Mouse (Mus musculus) midbrain, postnatal 0 days (tissue): ENCODE data around the gene Mrc1. TPM values are rescaled to one million over a fixed set of nuclear protein-coding genes. Genes with fewer than 3 reads are reported as not detected.

Experiments used
- ATAC-seq: fragments of 200-750 bp; cut with Nextera tagmentation; 2 replicates; pipeline ENCODE4 v1.8.0; 2017; ENCODE audit warnings: moderate number of reproducible peaks, mild to moderate bottlenecking, moderate TSS enrichment, moderate library complexity; ENCODE audit not compliant: low FRiP score
- DNase-seq: peaks from one replicate; pipeline ENCODE4 v3.0.0-alpha.2; 2015; ENCODE audit warnings: low spot score
- H3K27ac ChIP-seq: fragments of 300-500 bp; sonication (generic); 2 replicates; pipeline ENCODE4 v1.5.1; 2014; ENCODE audit warnings: low read depth, mild to moderate bottlenecking, low read length, mixed read lengths
- H3K27me3 ChIP-seq: fragments of 300-500 bp; sonication (generic); 2 replicates; pipeline ENCODE4 v1.6.1; 2014; ENCODE audit warnings: low read length, control low read depth, mixed read lengths; ENCODE audit not compliant: insufficient read depth
- H3K36me3 ChIP-seq: fragments of 300-500 bp; sonication (generic); 2 replicates; pipeline ENCODE4 v1.6.1; 2014; ENCODE audit warnings: low read length, control low read depth, mixed read lengths; ENCODE audit not compliant: insufficient read depth
- H3K4me1 ChIP-seq: fragments of 300-500 bp; sonication (generic); 2 replicates; pipeline ENCODE4 v1.6.1; 2014; ENCODE audit warnings: mild to moderate bottlenecking, control low read depth, antibody characterized with exemption, low read length, mixed read lengths; ENCODE audit not compliant: insufficient read depth
- H3K4me2 ChIP-seq: fragments of 300-500 bp; sonication (generic); 2 replicates; pipeline ENCODE4 v1.6.1; 2014; ENCODE audit warnings: low read depth, mild to moderate bottlenecking, low read length, mixed read lengths; ENCODE audit not compliant: poor library complexity, severe bottlenecking
- H3K4me3 ChIP-seq: fragments of 300-500 bp; sonication (generic); 2 replicates; pipeline ENCODE4 v1.5.1; 2014; ENCODE audit warnings: low read depth, mild to moderate bottlenecking, low read length, moderate library complexity
- H3K9ac ChIP-seq: fragments of 300-500 bp; sonication (generic); replicated peaks from 2 replicates; pipeline ENCODE4 v1.6.1; 2014; ENCODE audit warnings: mild to moderate bottlenecking, low read length, moderate library complexity, mixed read lengths; ENCODE audit not compliant: poor library complexity, severe bottlenecking
- H3K9me3 ChIP-seq: fragments of 300-500 bp; sonication (generic); 2 replicates; pipeline ENCODE4 v1.6.1; 2016; ENCODE audit warnings: low read length, control low read depth
- CTCF ChIP-seq: IDR thresholded peaks from 2 replicates; pipeline ENCODE4 v1.5.1; 2016; ENCODE audit warnings: antibody characterized with exemption, mild to moderate bottlenecking
- WGBS: fragments of 180-500 bp; shearing (Covaris S2); extraction: QIAGEN DNeasy Blood & Tissue Kit; methylation state at CpG from one replicate; pipeline ENCODE4 v1.1.7; 2014; 5-methylcytosine and 5-hydroxymethylcytosine counted together
- microRNA counts: library from miRNA; unstranded; fragments of <30 nt; microRNA quantifications from one replicate; lab custom pipeline; 2015
- microRNA-seq: library from miRNA; unstranded; fragments of <30 nt; microRNA quantifications from one replicate; pipeline ENCODE4, GENCODE M21; 2016; ENCODE audit warnings: borderline number of aligned reads
- polyA plus RNA-seq: library from polyadenylated mRNA; unstranded; fragments of >200 nt; fragmentation: Nextera tagmentation; extraction: Ambion mirVana; gene quantifications from 2 replicates; pipeline ENCODE4 v1.2.1, GENCODE M21; 2015
- total RNA-seq: library from RNA; depleted of rRNA; stranded (reverse); fragments of >200 nt; gene quantifications from 2 replicates; pipeline ENCODE4 v1.2.3, GENCODE M21; 2014; rRNA removed

Mrc1 gene
- total and polyA plus RNA-seq, 2 experiments from 2014 or later = 4.1 to 11.0 TPM

- Histone ChIP-seq H3K36me3 (no peaks in the 10 kb centered on the region), H3K27me3 (no peaks in the 10 kb centered on the region), H3K9me3 (0 out of 2 replicates have a peak, but pooled peaks cover 3% of the 10 kb centered on the region), H3K27ac (no peak overlapping the region), H3K4me1 (no peaks in the 10 kb centered on the region), H3K4me3 (no peak overlapping the region), H3K9ac (no peak overlapping the region), H3K4me2 (no peak overlapping the region)
- 89% methylated on average over 3 of the region's 3 CpGs for WGBS
- TF ChIP-seq CTCF = no peak
- DNase-seq = no peak
- no peak for ATAC-seq
Measured at GRCm38 (mm10) chr2:14315113-14315512, 85.9 kb downstream of the Mrc1 start.

GRCm38 (mm10) chr2:14341652-14342308 is 112.6 kb downstream of the Mrc1 start:
- Histone ChIP-seq H3K36me3 (no peaks in the 10 kb centered on the region), H3K4me2 (no peak overlapping the region), H3K4me1 (no peaks in the 10 kb centered on the region), H3K4me3 (no peak overlapping the region), H3K9ac (no peak overlapping the region), H3K27me3 (no peaks in the 10 kb centered on the region), H3K9me3 (no peaks in the 10 kb centered on the region), H3K27ac (peak overlapping the region; percentile 57)
- DNase-seq (peak; percentile 88), ATAC-seq (peak; percentile 91)
- 64% methylated on average over 14 of the region's 14 CpGs for WGBS
- no peak for TF ChIP-seq CTCF

- Histone ChIP-seq H3K9me3 (no peaks in the 10 kb centered on the region), H3K9ac (no peak overlapping the region), H3K4me3 (no peak overlapping the region), H3K36me3 (no peaks in the 10 kb centered on the region), H3K4me1 (no peaks in the 10 kb centered on the region), H3K27ac (peak overlapping the region; percentile 57), H3K4me2 (no peak overlapping the region), H3K27me3 (no peaks in the 10 kb centered on the region)
- ATAC-seq = 0 out of 2 replicates have a peak, but pooled peaks have one; percentile 35
- no peak for TF ChIP-seq CTCF
- WGBS = 83% methylated on average over 8 of the region's 8 CpGs
- DNase-seq = peak; percentile 15
Measured at GRCm38 (mm10) chr2:14342309-14342839, 113.2 kb downstream of the Mrc1 start.

MicroRNA genes within 50 kb of the gene (microRNA counts, 519-probe panel; counts per million panel counts)
- microRNA mmu-miR-511 (lab: Ali Mortazavi, UCI) = 528 counts per million, percentile 58 among the panel's probes with 10 or more counts

Small RNAs within 50 kb of the gene (microRNA-seq; reads per million reads assigned to microRNA genes)
- 10.1 reads per million, percentile 21 among the genes with 10 or more reads in this experiment for gene Mir511

Other genes starting within 250 kb of the Mrc1 start
- 51.2 and 66.4 TPM in 2 replicates for gene Hacd1, start 173.3 kb upstream of the Mrc1 start, total RNA-seq
- 81.5 and 83.4 TPM in 2 replicates for gene Hacd1, start 173.3 kb upstream of the Mrc1 start, polyA plus RNA-seq
- 93.8 and 106 TPM in 2 replicates for gene Stam, start 155.3 kb upstream of the Mrc1 start, total RNA-seq
- 104 and 105 TPM in 2 replicates for gene Stam, start 155.3 kb upstream of the Mrc1 start, polyA plus RNA-seq
- gene Tmem236, start 54.9 kb upstream of the Mrc1 start, total RNA-seq = 0.05 and 0.42 TPM in 2 replicates
- gene Tmem236, start 54.9 kb upstream of the Mrc1 start, polyA plus RNA-seq = 0.21 and 0.22 TPM in 2 replicates
- 14.3 and 20.8 TPM in 2 replicates for gene Slc39a12, start 158.9 kb downstream of the Mrc1 start, total RNA-seq
- 6.3 and 6.9 TPM in 2 replicates for gene Slc39a12, start 158.9 kb downstream of the Mrc1 start, polyA plus RNA-seq